Mouse (Mus musculus) limb, embryonic 11.5 days (tissue): ENCODE data around the gene Fam20c. TPM values are rescaled to one million over a fixed set of nuclear protein-coding genes. Genes with fewer than 3 reads are reported as not detected.

Experiments used
- ATAC-seq: fragments of 200-750 bp; cut with Nextera tagmentation; 2 replicates; pipeline ENCODE4 v1.8.0; 2017; ENCODE audit warnings: low read depth; ENCODE audit not compliant: insufficient number of reproducible peaks, low FRiP score, low TSS enrichment
- DNase-seq: peaks from one replicate; pipeline ENCODE4 v3.0.0-alpha.2; 2015; ENCODE audit warnings: low spot score
- H3K27ac ChIP-seq: fragments of 300-500 bp; sonication (generic); replicated peaks from 2 replicates; pipeline ENCODE4 v1.5.1; 2014; ENCODE audit warnings: low read depth, mild to moderate bottlenecking, low read length
- H3K27me3 ChIP-seq: fragments of 300-500 bp; sonication (generic); 2 replicates; pipeline ENCODE4 v1.6.1; 2014; ENCODE audit warnings: mild to moderate bottlenecking, low read length, mixed read lengths; ENCODE audit not compliant: control insufficient read depth, insufficient read depth
- H3K36me3 ChIP-seq: fragments of 300-500 bp; sonication (generic); 2 replicates; pipeline ENCODE4 v1.6.1; 2014; ENCODE audit warnings: mild to moderate bottlenecking, low read length, moderate library complexity, mixed read lengths; ENCODE audit not compliant: control insufficient read depth, insufficient read depth
- H3K4me1 ChIP-seq: fragments of 300-500 bp; sonication (generic); 2 replicates; pipeline ENCODE4 v1.6.1; 2014; ENCODE audit warnings: low read length, mixed read lengths; ENCODE audit not compliant: control insufficient read depth, insufficient read depth
- H3K4me2 ChIP-seq: fragments of 300-500 bp; sonication (generic); 2 replicates; pipeline ENCODE4 v1.6.1; 2014; ENCODE audit warnings: low read depth, mild to moderate bottlenecking, moderate library complexity; ENCODE audit not compliant: severe bottlenecking
- H3K4me3 ChIP-seq: fragments of 300-500 bp; sonication (generic); 2 replicates; pipeline ENCODE4 v1.5.1; 2014; ENCODE audit warnings: low read depth, low read length
- H3K9ac ChIP-seq: fragments of 300-500 bp; sonication (generic); 2 replicates; pipeline ENCODE4 v1.6.1; 2014; ENCODE audit warnings: mild to moderate bottlenecking, low read length
- H3K9me3 ChIP-seq: fragments of 300-500 bp; sonication (generic); 2 replicates; pipeline ENCODE4 v1.6.1; 2016; ENCODE audit warnings: low read length; ENCODE audit not compliant: control insufficient read depth
- WGBS: fragments of 180-500 bp; shearing (Covaris S2); extraction: QIAGEN DNeasy Blood & Tissue Kit; methylation state at CpG from one replicate; pipeline ENCODE4 v1.1.7; 2014; 5-methylcytosine and 5-hydroxymethylcytosine counted together
- polyA plus RNA-seq: library from polyadenylated mRNA; unstranded; fragments of >200 nt; fragmentation: Nextera tagmentation; extraction: Ambion mirVana; gene quantifications from 2 replicates; pipeline ENCODE4 v1.2.1, GENCODE M21; 2014

The Fam20c gene
- polyA plus RNA-seq, 1 experiment from 2014 or later, result 1.9 TPM

- H3K4me2 ChIP-seq, result no peak overlapping the region
- no peak overlapping the region for H3K27ac ChIP-seq
- H3K9ac ChIP-seq, result no peak overlapping the region
- H3K4me3 ChIP-seq, result no peak overlapping the region
- H3K4me1 ChIP-seq, result peaks cover 5% of the 10 kb centered on the region; the same call in 1 of the 2 replicates
- no peaks in the 10 kb centered on the region for H3K9me3 ChIP-seq
- no peak for DNase-seq
- H3K36me3 ChIP-seq, result no peaks in the 10 kb centered on the region
- ATAC-seq, result no peak
- no peaks in the 10 kb centered on the region for H3K27me3 ChIP-seq
- WGBS, result 92% methylated on average over 11 of the region's 11 CpGs
Measured at GRCm38 (mm10) chr5:138733317-138733899, 20.9 kb upstream of the Fam20c start.

GRCm38 (mm10) chr5:138734018-138734417 is 20.3 kb upstream of the Fam20c start:
- Histone ChIP-seq H3K9ac (no peak overlapping the region), H3K36me3 (no peaks in the 10 kb centered on the region), H3K27ac (no peak overlapping the region), H3K9me3 (no peaks in the 10 kb centered on the region), H3K4me2 (no peak overlapping the region), H3K4me3 (no peak overlapping the region), H3K4me1 (peaks cover 5% of the 10 kb centered on the region; the same call in 1 of the 2 replicates), H3K27me3 (no peaks in the 10 kb centered on the region)
- DNase-seq, result no peak
- ATAC-seq, result no peak
- WGBS, result 77% methylated on average over 17 of the region's 18 CpGs

GRCm38 (mm10) chr5:138735201-138735757 is 19.0 kb upstream of the Fam20c start:
- H3K27ac ChIP-seq, result no peak overlapping the region
- H3K36me3 ChIP-seq, result no peaks in the 10 kb centered on the region
- no peak overlapping the region for H3K4me2 ChIP-seq
- H3K9ac ChIP-seq, result no peak overlapping the region
- DNase-seq, result no peak
- no peak for ATAC-seq
- H3K27me3 ChIP-seq, result no peaks in the 10 kb centered on the region
- 89% methylated on average over 8 of the region's 8 CpGs for WGBS
- H3K4me3 ChIP-seq, result no peak overlapping the region
- H3K4me1 ChIP-seq, result peaks cover 5% of the 10 kb centered on the region; the same call in 1 of the 2 replicates
- no peaks in the 10 kb centered on the region for H3K9me3 ChIP-seq

- H3K4me2 ChIP-seq, result no peak overlapping the region
- no peak overlapping the region for H3K27ac ChIP-seq
- H3K27me3 ChIP-seq, result no peaks in the 10 kb centered on the region
- DNase-seq (no peak), ATAC-seq (no peak)
- WGBS, result 82% methylated on average over 3 of the region's 3 CpGs
- no peaks in the 10 kb centered on the region for H3K36me3 ChIP-seq
- H3K9ac ChIP-seq, result no peak overlapping the region
- no peak overlapping the region for H3K4me3 ChIP-seq
- no peaks in the 10 kb centered on the region for H3K9me3 ChIP-seq
- H3K4me1 ChIP-seq, result peaks cover 2% of the 10 kb centered on the region; the same call in 1 of the 2 replicates
Measured at GRCm38 (mm10) chr5:138740150-138740549, 14.2 kb upstream of the Fam20c start.

- Histone ChIP-seq H3K9ac (no peak overlapping the region), H3K4me3 (no peak overlapping the region), H3K9me3 (no peaks in the 10 kb centered on the region), H3K27me3 (no peaks in the 10 kb centered on the region), H3K4me2 (no peak overlapping the region), H3K36me3 (no peaks in the 10 kb centered on the region), H3K27ac (no peak overlapping the region), H3K4me1 (peaks cover 2% of the 10 kb centered on the region; the same call in 1 of the 2 replicates)
- 83% methylated on average over 5 of the region's 5 CpGs for WGBS
- ATAC-seq, result no peak
- DNase-seq, result no peak
Measured at GRCm38 (mm10) chr5:138741516-138741915, 12.8 kb upstream of the Fam20c start.

GRCm38 (mm10) chr5:138742281-138742680 is 12.0 kb upstream of the Fam20c start:
- ATAC-seq (no peak), DNase-seq (no peak)
- Histone ChIP-seq H3K36me3 (no peaks in the 10 kb centered on the region), H3K4me1 (peaks cover 2% of the 10 kb centered on the region; the same call in 1 of the 2 replicates), H3K27me3 (no peaks in the 10 kb centered on the region), H3K9ac (no peak overlapping the region), H3K27ac (no peak overlapping the region), H3K4me2 (no peak overlapping the region), H3K4me3 (no peak overlapping the region), H3K9me3 (no peaks in the 10 kb centered on the region)
- 59% methylated on average over 5 of the region's 5 CpGs for WGBS

- ATAC-seq (no peak), DNase-seq (no peak)
- no peaks in the 10 kb centered on the region for H3K27me3 ChIP-seq
- H3K4me1 ChIP-seq, result no peaks in the 10 kb centered on the region
- H3K27ac ChIP-seq, result no peak overlapping the region
- WGBS, result 52% methylated on average over 2 of the region's 2 CpGs
- no peak overlapping the region for H3K4me2 ChIP-seq
- no peak overlapping the region for H3K4me3 ChIP-seq
- no peaks in the 10 kb centered on the region for H3K9me3 ChIP-seq
- no peak overlapping the region for H3K9ac ChIP-seq
- no peaks in the 10 kb centered on the region for H3K36me3 ChIP-seq
Measured at GRCm38 (mm10) chr5:138743631-138744030, 10.7 kb upstream of the Fam20c start.

GRCm38 (mm10) chr5:138745378-138746099 is 8.8 kb upstream of the Fam20c start:
- no peaks in the 10 kb centered on the region for H3K36me3 ChIP-seq
- no peak overlapping the region for H3K27ac ChIP-seq
- H3K4me2 ChIP-seq, result no peak overlapping the region
- no peak overlapping the region for H3K4me3 ChIP-seq
- H3K9ac ChIP-seq, result no peak overlapping the region
- no peaks in the 10 kb centered on the region for H3K27me3 ChIP-seq
- H3K4me1 ChIP-seq, result no peaks in the 10 kb centered on the region
- DNase-seq (no peak), ATAC-seq (no peak)
- no peaks in the 10 kb centered on the region for H3K9me3 ChIP-seq
- WGBS, result 89% methylated on average over 5 of the region's 5 CpGs
